Mouse (Mus musculus) stomach, postnatal 0 days (tissue): ENCODE results near the gene Ces2e.
A peak's percentile ranks its signal among the peaks of the same experiment; 100 is the strongest.

Experiments used
- CTCF ChIP-seq: IDR thresholded peaks from 2 replicates; pipeline ENCODE4 v1.5.1; 2016; ENCODE audit warnings: antibody characterized with exemption, low read depth, mild to moderate bottlenecking, moderate library complexity
- EP300 ChIP-seq: optimal IDR thresholded peaks from 2 replicates; pipeline ENCODE3; 2016; ENCODE audit warnings: antibody characterized with exemption

- TF ChIP-seq CTCF (peak; percentile 64), EP300 (no peak)
Measured at GRCm38 (mm10) chr8:104944665-104945064, 18.6 kb downstream of the Ces2e start.
